Mouse (Mus musculus): Measurements from ENCODE around the gene Mkrn2. TPM values are rescaled to one million over a fixed set of nuclear protein-coding genes. Genes with fewer than 3 reads are reported as not detected.

The Mkrn2 gene
- polyA plus RNA-seq, 1 experiment from 2014 or later = 27.0 TPM

GRCm38 (mm10) chr6:115580810-115581209 is 20.9 kb upstream of the Mkrn2 start:
- Histone ChIP-seq H3K36me3 (ENCODE audit: control insufficient read depth, insufficient read depth, low read length) (peaks cover 15% of the 10 kb centered on the region), H3K27me3 (ENCODE audit: control insufficient read depth, insufficient read depth, low read length) (no peaks in the 10 kb centered on the region), H3K9ac (ENCODE audit: low read length) (no peak overlapping the region), H3K4me2 (ENCODE audit: low read depth, low read length) (no peak overlapping the region), H3K9me3 (replicated peaks; ENCODE audit: control insufficient read depth, low read length) (no peaks in the 10 kb centered on the region), H3K4me3 (replicated peaks; ENCODE audit: low read length) (no peak overlapping the region), H3K27ac (ENCODE audit: low read length) (no peak overlapping the region), H3K4me1 (ENCODE audit: control insufficient read depth, insufficient read depth, low read length) (no peaks in the 10 kb centered on the region)
- ATAC-seq (ENCODE audit: insufficient read depth, low FRiP score) = no peak
- WGBS = 84% methylated on average over 3 of the region's 3 CpGs

- peaks cover 12% of the 10 kb centered on the region for H3K36me3 ChIP-seq (ENCODE audit: control insufficient read depth, insufficient read depth, low read length)
- 84% methylated on average over 10 of the region's 10 CpGs for WGBS
- H3K4me3 ChIP-seq (replicated peaks; ENCODE audit: low read length) = no peak overlapping the region
- H3K27ac ChIP-seq (ENCODE audit: low read length) = no peak overlapping the region
- no peak for ATAC-seq (ENCODE audit: insufficient read depth, low FRiP score)
- no peaks in the 10 kb centered on the region for H3K4me1 ChIP-seq (ENCODE audit: control insufficient read depth, insufficient read depth, low read length)
- H3K4me2 ChIP-seq (ENCODE audit: low read depth, low read length) = no peak overlapping the region
- no peak overlapping the region for H3K9ac ChIP-seq (ENCODE audit: low read length)
- H3K9me3 ChIP-seq (replicated peaks; ENCODE audit: control insufficient read depth, low read length) = no peaks in the 10 kb centered on the region
- no peaks in the 10 kb centered on the region for H3K27me3 ChIP-seq (ENCODE audit: control insufficient read depth, insufficient read depth, low read length)
Observed at GRCm38 (mm10) chr6:115582328-115583115, 19.2 kb upstream of the Mkrn2 start.

- Histone ChIP-seq H3K4me2 (ENCODE audit: low read depth, low read length) (no peak overlapping the region), H3K36me3 (ENCODE audit: control insufficient read depth, insufficient read depth, low read length) (peaks cover 5% of the 10 kb centered on the region; the same call in 1 of the 2 replicates), H3K27me3 (ENCODE audit: control insufficient read depth, insufficient read depth, low read length) (no peaks in the 10 kb centered on the region), H3K4me3 (replicated peaks; ENCODE audit: low read length) (no peak overlapping the region), H3K9ac (ENCODE audit: low read length) (no peak overlapping the region), H3K27ac (ENCODE audit: low read length) (no peak overlapping the region), H3K9me3 (replicated peaks; ENCODE audit: control insufficient read depth, low read length) (no peaks in the 10 kb centered on the region), H3K4me1 (ENCODE audit: control insufficient read depth, insufficient read depth, low read length) (no peaks in the 10 kb centered on the region)
- WGBS = 77% methylated on average over 6 of the region's 6 CpGs
- ATAC-seq (ENCODE audit: insufficient read depth, low FRiP score) = no peak
Observed at GRCm38 (mm10) chr6:115583430-115584125, 18.1 kb upstream of the Mkrn2 start.

DNA sequence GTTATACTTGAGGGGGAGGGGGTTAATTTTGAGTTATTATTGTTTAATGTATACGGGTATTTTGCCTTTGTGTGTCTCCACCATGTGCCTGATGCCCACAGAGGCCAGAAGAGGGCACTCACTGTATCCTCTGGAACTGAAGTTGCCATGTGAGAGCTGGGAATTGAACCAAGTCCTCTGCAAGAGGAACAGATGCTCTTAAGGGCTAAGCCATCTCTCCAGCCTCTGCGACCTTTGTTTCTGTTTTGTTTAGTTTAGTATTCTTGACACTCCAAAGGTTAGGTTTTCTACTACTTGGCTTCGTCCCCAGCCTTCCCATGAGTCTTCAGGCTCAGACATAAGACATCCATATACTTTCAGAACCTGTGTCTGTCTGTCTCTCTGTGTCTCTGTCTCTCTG is 17.5 kb upstream of the Mkrn2 start:
- Histone ChIP-seq H3K27ac (ENCODE audit: low read length) (no peak overlapping the region), H3K4me2 (ENCODE audit: low read depth, low read length) (no peak overlapping the region), H3K4me3 (replicated peaks; ENCODE audit: low read length) (no peak overlapping the region), H3K36me3 (ENCODE audit: control insufficient read depth, insufficient read depth, low read length) (no peaks in the 10 kb centered on the region), H3K9ac (ENCODE audit: low read length) (no peak overlapping the region), H3K27me3 (ENCODE audit: control insufficient read depth, insufficient read depth, low read length) (no peaks in the 10 kb centered on the region), H3K4me1 (ENCODE audit: control insufficient read depth, insufficient read depth, low read length) (no peaks in the 10 kb centered on the region), H3K9me3 (replicated peaks; ENCODE audit: control insufficient read depth, low read length) (no peaks in the 10 kb centered on the region)
- ATAC-seq (ENCODE audit: insufficient read depth, low FRiP score) = no peak
- 76% methylated on average over 3 of the region's 3 CpGs for WGBS

GRCm38 (mm10) chr6:115586321-115586720 is 15.4 kb upstream of the Mkrn2 start:
- no peak overlapping the region for H3K4me3 ChIP-seq (replicated peaks; ENCODE audit: low read length)
- ATAC-seq (ENCODE audit: insufficient read depth, low FRiP score) = no peak
- WGBS = 87% methylated on average over 10 of the region's 10 CpGs
- no peak overlapping the region for H3K27ac ChIP-seq (ENCODE audit: low read length)
- no peaks in the 10 kb centered on the region for H3K36me3 ChIP-seq (ENCODE audit: control insufficient read depth, insufficient read depth, low read length)
- no peaks in the 10 kb centered on the region for H3K9me3 ChIP-seq (replicated peaks; ENCODE audit: control insufficient read depth, low read length)
- no peaks in the 10 kb centered on the region for H3K4me1 ChIP-seq (ENCODE audit: control insufficient read depth, insufficient read depth, low read length)
- H3K4me2 ChIP-seq (ENCODE audit: low read depth, low read length) = no peak overlapping the region
- no peak overlapping the region for H3K9ac ChIP-seq (ENCODE audit: low read length)
- H3K27me3 ChIP-seq (ENCODE audit: control insufficient read depth, insufficient read depth, low read length) = no peaks in the 10 kb centered on the region

DNA sequence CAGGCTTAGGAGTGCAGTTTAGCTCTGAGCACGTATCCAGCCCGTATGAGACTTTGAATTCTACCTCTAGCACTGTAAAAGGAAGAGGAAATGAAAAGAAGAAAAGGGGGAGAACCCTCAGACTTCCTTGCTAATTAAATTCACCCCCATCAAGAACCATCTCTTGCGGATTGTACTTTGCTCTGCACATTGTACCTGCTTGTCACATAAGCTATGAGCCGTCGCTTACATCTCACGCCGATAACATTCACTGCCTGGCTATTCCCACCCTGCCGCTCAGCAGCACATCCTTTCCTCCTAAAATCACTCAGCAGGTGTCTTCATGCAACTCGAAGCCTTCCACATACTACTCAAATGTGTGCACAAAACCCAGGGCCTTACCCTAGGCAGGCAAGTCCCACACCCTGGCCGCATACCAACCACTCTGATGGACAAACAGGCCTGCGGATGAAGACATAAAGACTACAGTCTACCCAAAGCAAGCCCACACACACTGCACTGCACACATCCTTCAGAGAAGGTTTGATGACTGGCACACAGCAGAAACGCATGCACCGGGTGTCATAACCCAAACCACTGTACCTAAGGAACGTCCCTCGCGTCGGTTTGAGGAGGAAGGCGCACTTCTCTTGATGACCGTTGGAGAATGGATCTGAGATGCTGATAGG is 9.9 kb upstream of the Mkrn2 start:
- 75% methylated on average over 19 of the region's 19 CpGs for WGBS
- H3K27ac ChIP-seq (ENCODE audit: low read length) = 0 out of 2 replicates have a peak overlapping the region, but pooled peaks have one; percentile 6
- ATAC-seq (ENCODE audit: insufficient read depth, low FRiP score) = 0 out of 2 replicates have a peak, but pooled peaks have one; percentile 23
- no peaks in the 10 kb centered on the region for H3K27me3 ChIP-seq (ENCODE audit: control insufficient read depth, insufficient read depth, low read length)
- H3K4me2 ChIP-seq (ENCODE audit: low read depth, low read length) = peak overlapping the region; percentile 45
- H3K4me3 ChIP-seq (replicated peaks; ENCODE audit: low read length) = peak overlapping the region; percentile 23
- peaks cover 3% of the 10 kb centered on the region; the same call in 1 of the 2 replicates for H3K4me1 ChIP-seq (ENCODE audit: control insufficient read depth, insufficient read depth, low read length)
- H3K9me3 ChIP-seq (replicated peaks; ENCODE audit: control insufficient read depth, low read length) = no peaks in the 10 kb centered on the region
- H3K36me3 ChIP-seq (ENCODE audit: control insufficient read depth, insufficient read depth, low read length) = no peaks in the 10 kb centered on the region
- H3K9ac ChIP-seq (ENCODE audit: low read length) = peak overlapping the region; percentile 17; the same call in 1 of the 2 replicates

DNA sequence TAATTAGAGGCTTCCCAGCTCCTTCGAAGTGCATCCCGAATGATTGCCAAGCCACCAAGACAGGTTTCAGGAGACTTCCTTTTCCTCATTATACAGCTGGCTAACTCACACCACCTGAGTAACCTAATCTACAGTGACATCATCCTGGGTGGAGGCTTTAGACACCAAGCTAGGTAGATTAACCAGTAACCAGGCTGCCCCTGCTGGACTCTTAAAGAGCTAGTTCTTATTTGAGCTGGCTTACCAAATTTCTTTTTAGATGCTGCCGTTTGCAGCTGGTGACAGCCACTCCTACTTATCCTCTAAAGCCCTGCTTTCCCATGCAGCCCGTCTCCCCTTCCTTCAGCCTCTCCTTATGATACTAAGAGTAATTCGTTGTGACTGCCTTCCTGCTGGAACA is 9.2 kb upstream of the Mkrn2 start, which contains the start of gene Mkrn2os:
TSS of gene Mkrn2os (minus strand) at position 119 of the 400 bp plus-strand sequence.
- peak within 1 kb of the TSS; percentile 45 for H3K4me2 ChIP-seq (ENCODE audit: low read depth, low read length)
- no peaks in the 10 kb centered on the region for H3K9me3 ChIP-seq (replicated peaks; ENCODE audit: control insufficient read depth, low read length)
- WGBS = 37% methylated on average over 5 of the region's 5 CpGs
- peak within 1 kb of the TSS; percentile 23 for H3K9ac ChIP-seq (ENCODE audit: low read length)
- 0 out of 2 replicates have a peak within 1 kb of the TSS, but pooled peaks have one; percentile 6 for H3K27ac ChIP-seq (ENCODE audit: low read length)
- peak within 1 kb of the TSS; percentile 23 for H3K4me3 ChIP-seq (replicated peaks; ENCODE audit: low read length)
- no peaks in the 10 kb centered on the region for H3K36me3 ChIP-seq (ENCODE audit: control insufficient read depth, insufficient read depth, low read length)
- ATAC-seq (ENCODE audit: insufficient read depth, low FRiP score) = peak; percentile 86; the same call in 1 of the 2 replicates
- peaks cover 3% of the 10 kb centered on the region; the same call in 1 of the 2 replicates for H3K4me1 ChIP-seq (ENCODE audit: control insufficient read depth, insufficient read depth, low read length)
- H3K27me3 ChIP-seq (ENCODE audit: control insufficient read depth, insufficient read depth, low read length) = no peaks in the 10 kb centered on the region

GRCm38 (mm10) chr6:115593252-115593651 is 8.4 kb upstream of the Mkrn2 start:
- Histone ChIP-seq H3K4me1 (ENCODE audit: control insufficient read depth, insufficient read depth, low read length) (peaks cover 3% of the 10 kb centered on the region; the same call in 1 of the 2 replicates), H3K4me2 (ENCODE audit: low read depth, low read length) (no peak overlapping the region), H3K4me3 (replicated peaks; ENCODE audit: low read length) (no peak overlapping the region), H3K9ac (ENCODE audit: low read length) (no peak overlapping the region), H3K27me3 (ENCODE audit: control insufficient read depth, insufficient read depth, low read length) (no peaks in the 10 kb centered on the region), H3K27ac (ENCODE audit: low read length) (no peak overlapping the region), H3K36me3 (ENCODE audit: control insufficient read depth, insufficient read depth, low read length) (no peaks in the 10 kb centered on the region), H3K9me3 (replicated peaks; ENCODE audit: control insufficient read depth, low read length) (no peaks in the 10 kb centered on the region)
- WGBS = 71% methylated on average over 4 of the region's 4 CpGs
- ATAC-seq (ENCODE audit: insufficient read depth, low FRiP score) = no peak

Measured in stomach, embryonic 16.5 days (tissue).